Mouse (Mus musculus) lung, adult 2 months (tissue): ENCODE results near the gene Adam19.

Experiments
- CTCF ChIP-seq: fragments of 200-500 bp; IDR thresholded peaks from 2 replicates; pipeline ENCODE4 v1.5.1; 2011; ENCODE audit warnings: mild to moderate bottlenecking, low read length, control low read depth; ENCODE audit not compliant: insufficient read depth
- POLR2A ChIP-seq: fragments of 200-500 bp; IDR thresholded peaks from 2 replicates; pipeline ENCODE4 v1.6.1; 2011; ENCODE audit warnings: low read depth, mild to moderate bottlenecking, control low read depth, low read length, borderline replicate concordance; ENCODE audit errors: extremely low read depth

GRCm38 (mm10) chr11:46025962-46026392, 29.8 kb upstream of the Adam19 start:
- TF ChIP-seq POLR2A (no peak), CTCF (no peak)
